Mouse (Mus musculus) liver, adult 2 months (tissue): ENCODE measurements at regions not wholly inside any gene's neighbourhood (a gene's known extent, or its start where the extent isn't known, plus 50 kb on each side); places are given as distances from the start of the nearest gene placed in this dataset.

ENCODE experiments used
- CTCF ChIP-seq: fragments of 200-500 bp; IDR thresholded peaks from 2 replicates; pipeline ENCODE4 v1.5.1; 2011; ENCODE audit warnings: low read depth, low read length, control low read depth
- POLR2A ChIP-seq: fragments of 200-500 bp; IDR thresholded peaks from 2 replicates; pipeline ENCODE4 v1.6.1; 2011; ENCODE audit warnings: low read length, control low read depth; ENCODE audit not compliant: insufficient read depth; ENCODE audit errors: extremely low read depth

GRCm38 (mm10) chr9:87897336-87897735, 166.3 kb upstream of the Tbx18 start:
- no peak for TF ChIP-seq CTCF
- no peak for TF ChIP-seq POLR2A
